Mouse (Mus musculus) gastrocnemius, adult 2 months (tissue): ENCODE data around the gene Slc25a13. TPM values are rescaled to one million over a fixed set of nuclear protein-coding genes. Genes with fewer than 3 reads are reported as not detected.
A peak's percentile ranks its signal among the peaks of the same experiment; 100 is the strongest.
"Not testable (repeated sequence)": the region's sequence is repeated elsewhere in the genome, so short reads cannot be mapped to it uniquely, and the experiment has no call there.

Experiments
- DNase-seq: peaks from one replicate; pipeline ENCODE4 v3.0.0; 2022
- H3K27ac ChIP-seq: fragments of 200-600 bp; 2 replicates; pipeline ENCODE4 v1.8.1; 2022; ENCODE audit warnings: mild to moderate bottlenecking
- H3K4me3 ChIP-seq: fragments of 200-600 bp; 2 replicates; pipeline ENCODE4 v1.8.1; 2022; ENCODE audit warnings: mild to moderate bottlenecking, moderate library complexity
- CTCF ChIP-seq: fragments of 200-600 bp; IDR thresholded peaks from 2 replicates; pipeline ENCODE4 v1.8.1; 2022; ENCODE audit warnings: antibody characterized with exemption, mild to moderate bottlenecking, moderate library complexity
- intact Hi-C: fragments of 180-260 bp; cut with DNase I; formaldehyde crosslinking; loops from one replicate; pipeline ENCODE4 v1.15.1; 2025
- total RNA-seq, 2 experiments: library from RNA; stranded (reverse); gene quantifications; 2 replicates each; pipeline ENCODE4 v1.2.3; 2021

Slc25a13 gene
- total RNA-seq, 2 experiments from 2014 or later = 0.31 to 1.1 TPM

DNA sequence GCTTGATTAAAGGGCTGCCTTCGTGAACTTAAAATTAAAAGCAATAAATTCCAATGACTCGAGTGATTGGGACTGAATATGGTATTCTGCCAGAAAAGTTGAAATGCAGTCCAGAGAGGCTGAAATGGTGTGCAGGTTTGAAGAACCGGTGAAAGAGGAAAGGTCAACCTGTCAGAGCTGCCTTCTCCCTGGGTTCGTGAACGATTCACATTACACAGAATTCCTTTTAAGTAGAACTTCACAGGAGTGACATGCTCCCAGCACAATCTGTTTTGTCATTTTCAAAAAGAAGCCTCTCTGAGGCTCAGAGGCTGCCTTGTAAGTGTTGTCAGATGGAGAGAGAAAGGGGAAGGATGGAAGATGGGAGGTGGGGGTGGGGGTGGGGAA, 860 bp downstream of the Slc25a13 start:
- Histone ChIP-seq H3K27ac (no peak overlapping the region), H3K4me3 (peak overlapping the region; percentile 90)
- TF ChIP-seq CTCF = no peak
- no peak for DNase-seq
- intact Hi-C loops = no loop called here

DNA sequence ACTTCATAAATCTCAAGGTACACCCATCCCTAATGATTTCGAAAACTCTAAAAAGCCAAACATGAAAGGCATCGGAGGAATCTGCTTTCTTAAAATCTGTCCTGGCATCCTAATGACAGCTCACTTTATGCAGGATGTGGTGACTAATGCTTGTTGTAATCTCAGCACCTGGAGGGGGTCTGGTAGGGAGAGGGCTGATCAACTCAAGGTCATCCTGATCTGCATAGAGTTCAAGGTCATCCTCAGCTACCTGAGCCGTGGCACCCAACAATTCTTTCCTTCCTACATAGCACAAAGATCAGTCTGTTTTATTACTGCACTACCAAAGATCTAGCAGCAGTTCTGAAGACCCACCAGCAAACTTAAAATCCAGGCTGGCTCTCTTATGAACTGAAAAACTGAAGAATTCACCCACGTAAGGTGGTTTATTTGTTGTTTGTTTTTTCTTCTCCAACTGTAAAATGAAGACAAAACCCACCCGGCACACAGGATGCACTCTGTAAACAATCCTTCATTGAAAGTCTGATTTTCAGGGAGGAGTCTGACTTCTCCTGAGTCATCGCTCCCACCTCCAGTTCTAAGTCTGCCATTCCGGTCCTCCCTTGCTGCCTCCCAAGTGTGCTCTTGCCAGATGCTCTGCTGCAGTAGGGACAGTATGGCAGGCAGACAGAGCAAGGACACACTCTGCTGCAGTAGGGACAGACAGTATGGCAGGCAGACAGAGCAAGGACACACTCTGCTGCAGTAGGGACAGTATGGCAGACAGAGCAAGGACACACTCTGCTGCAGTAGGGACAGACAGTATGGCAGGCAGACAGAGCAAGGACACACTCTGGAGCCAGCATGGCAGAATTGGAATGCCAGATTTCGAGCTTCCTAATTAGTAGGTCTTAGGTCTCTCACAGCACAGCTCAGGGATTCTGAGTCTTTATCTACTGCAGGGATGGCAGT, 4.3 kb downstream of the Slc25a13 start:
- no peak for TF ChIP-seq CTCF
- H3K27ac ChIP-seq = no peak overlapping the region
- no peak overlapping the region for H3K4me3 ChIP-seq
- no peak for DNase-seq
- intact Hi-C loops = no loop called here

DNA sequence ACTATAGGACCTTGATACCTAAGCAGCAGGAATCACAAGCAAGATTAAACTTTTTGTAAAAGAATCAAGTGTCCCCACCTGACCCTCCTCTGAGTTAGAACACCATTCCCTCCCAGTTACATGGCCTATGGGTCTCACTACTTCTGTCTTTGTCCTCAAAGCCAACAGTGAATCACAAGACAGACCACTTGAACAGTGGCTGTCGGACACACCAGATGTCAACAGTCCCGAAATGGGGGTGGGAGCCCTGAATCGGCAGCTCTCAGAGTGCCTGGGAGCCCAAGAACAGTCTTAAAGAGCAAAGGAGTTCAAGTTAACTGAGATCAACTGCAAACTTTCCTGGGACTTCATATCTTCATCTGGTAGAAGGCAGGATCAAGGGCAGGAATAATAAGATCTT, 5.0 kb downstream of the Slc25a13 start:
- Histone ChIP-seq H3K27ac (no peak overlapping the region), H3K4me3 (no peak overlapping the region)
- intact Hi-C loops = no loop called here
- TF ChIP-seq CTCF = no peak
- DNase-seq = no peak

DNA sequence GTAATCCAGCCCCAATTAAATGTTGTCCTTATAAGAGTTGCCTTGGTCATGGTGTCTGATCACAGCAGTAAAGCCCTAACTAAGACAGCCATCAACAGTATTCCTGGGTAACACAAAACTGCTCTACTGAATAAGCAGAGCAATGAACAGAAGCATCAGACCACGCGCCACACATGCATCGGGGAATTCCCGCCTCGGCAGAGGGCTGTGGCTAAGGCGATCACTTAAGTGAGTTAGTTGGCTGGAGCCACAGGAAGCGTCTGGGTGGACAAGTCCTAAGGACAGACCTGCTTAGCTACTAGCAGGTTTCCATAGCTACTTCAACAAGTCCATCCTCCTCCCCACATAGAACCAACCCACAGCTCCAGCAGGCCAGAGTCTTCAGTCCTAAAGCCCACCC, 6.3 kb downstream of the Slc25a13 start:
- DNase-seq = no peak
- Histone ChIP-seq H3K27ac (no peak overlapping the region), H3K4me3 (no peak overlapping the region)
- intact Hi-C loops = no loop called here
- TF ChIP-seq CTCF = no peak

DNA sequence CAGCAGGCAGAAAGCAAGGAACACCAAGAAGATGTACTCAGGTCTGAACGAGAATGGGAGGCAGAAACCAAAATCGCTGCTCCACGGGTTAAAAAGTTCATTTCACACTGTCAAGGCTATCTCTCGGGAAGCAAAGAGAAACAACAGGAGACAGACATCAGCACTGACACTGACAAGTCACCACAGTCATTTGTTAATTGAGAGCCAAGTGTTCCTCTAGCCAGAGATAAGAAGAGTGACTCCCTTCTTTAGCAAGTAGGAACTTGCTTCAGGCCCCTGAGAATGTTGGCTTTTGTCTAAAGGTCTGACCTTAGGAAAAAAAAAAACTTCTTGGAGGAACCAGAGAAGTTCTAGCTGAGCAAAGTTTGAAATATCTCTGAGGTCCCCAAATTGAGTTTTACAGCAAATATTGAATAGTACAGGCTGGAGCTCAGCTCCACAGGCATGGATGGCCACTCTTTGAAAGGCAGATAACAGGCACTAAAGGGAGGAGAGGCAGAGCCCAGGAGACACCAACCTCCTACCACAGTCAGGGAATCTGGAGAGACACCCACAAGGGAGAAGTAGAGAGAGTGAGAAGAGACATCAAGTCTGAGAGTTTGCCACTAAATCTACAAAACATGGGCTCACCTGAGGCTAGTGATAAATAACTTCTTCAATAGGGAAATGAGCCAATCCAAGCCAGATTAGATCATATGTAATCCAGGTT, 8.5 kb downstream of the Slc25a13 start:
- Histone ChIP-seq H3K4me3 (no peak overlapping the region), H3K27ac (no peak overlapping the region)
- no peak for DNase-seq
- intact Hi-C loops = no loop called here
- TF ChIP-seq CTCF = no peak

DNA sequence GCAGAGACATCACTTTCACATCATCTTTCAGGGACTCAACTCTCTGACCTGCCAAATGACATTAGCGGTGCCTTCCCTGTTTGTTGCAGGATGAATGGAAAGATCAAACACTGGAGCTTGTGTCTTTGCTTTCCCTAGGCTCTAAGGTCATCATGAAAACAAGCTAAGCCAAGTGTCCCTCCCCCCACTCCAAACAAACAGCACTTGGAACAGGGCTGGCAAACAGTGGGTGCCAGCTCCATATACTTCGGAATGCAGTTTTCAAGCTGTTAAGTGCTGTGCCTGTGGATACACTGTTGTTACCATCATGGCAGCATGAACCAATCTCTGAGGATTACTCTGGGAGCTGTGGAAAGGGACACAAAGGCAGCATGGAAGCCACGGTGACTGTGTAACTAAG, 9.1 kb downstream of the Slc25a13 start:
- Histone ChIP-seq H3K4me3 (no peak overlapping the region), H3K27ac (no peak overlapping the region)
- intact Hi-C loops = no loop called here
- no peak for TF ChIP-seq CTCF
- DNase-seq = no peak

DNA sequence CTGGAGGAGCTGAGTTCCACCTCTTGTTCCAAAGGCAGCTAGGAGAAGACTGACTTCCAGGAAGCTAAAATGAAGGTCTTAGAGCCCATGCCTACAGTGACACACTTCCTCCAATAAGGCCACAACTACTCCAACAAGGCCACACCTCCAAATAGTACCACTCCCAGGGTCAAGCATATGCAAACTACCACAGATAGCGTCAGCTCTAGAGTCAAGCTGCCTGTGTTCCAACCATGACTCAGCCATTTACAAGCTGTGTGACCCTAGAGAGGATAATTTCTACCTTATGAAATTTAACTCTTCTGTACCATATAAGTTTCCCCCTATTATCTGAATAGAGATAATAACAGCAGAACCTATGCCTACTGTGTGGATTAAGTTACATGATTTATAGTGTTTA, 9.6 kb downstream of the Slc25a13 start:
- intact Hi-C loops = no loop called here
- H3K27ac ChIP-seq = no peak overlapping the region

DNA sequence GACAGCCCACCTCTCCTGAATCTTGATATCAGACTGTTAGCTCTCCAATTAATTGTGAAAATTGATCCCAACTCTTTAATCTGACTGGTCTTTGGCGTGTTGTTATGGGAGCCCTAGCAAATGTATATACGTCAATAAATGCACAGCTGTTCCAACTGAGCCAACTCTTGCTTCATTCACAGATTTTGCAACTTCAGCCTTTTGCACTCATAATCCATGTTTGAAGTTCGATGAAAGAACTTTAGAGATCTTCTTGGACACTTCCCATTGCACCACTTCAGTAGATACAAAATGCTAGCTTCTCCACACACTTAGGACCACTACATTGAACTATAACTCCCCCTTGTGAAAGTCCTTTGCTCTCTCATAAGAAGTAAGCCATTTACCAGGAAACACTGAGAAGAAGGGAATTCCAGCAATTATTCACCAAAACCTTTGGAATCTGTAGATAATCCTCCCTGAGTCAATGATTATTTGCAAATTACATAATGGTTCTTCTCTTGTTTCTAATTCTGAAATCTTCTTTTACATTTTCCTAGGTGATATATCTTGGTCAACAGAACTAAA, 11.3 kb downstream of the Slc25a13 start:
- no peak overlapping the region for H3K27ac ChIP-seq
- no peak for DNase-seq
- intact Hi-C loops = no loop called here
- no peak for TF ChIP-seq CTCF
- H3K4me3 ChIP-seq = no peak overlapping the region

More for the DNA sequence above, 9.6 kb downstream of the Slc25a13 start:
- no peak for DNase-seq
- no peak for TF ChIP-seq CTCF
- no peak overlapping the region for H3K4me3 ChIP-seq

DNA sequence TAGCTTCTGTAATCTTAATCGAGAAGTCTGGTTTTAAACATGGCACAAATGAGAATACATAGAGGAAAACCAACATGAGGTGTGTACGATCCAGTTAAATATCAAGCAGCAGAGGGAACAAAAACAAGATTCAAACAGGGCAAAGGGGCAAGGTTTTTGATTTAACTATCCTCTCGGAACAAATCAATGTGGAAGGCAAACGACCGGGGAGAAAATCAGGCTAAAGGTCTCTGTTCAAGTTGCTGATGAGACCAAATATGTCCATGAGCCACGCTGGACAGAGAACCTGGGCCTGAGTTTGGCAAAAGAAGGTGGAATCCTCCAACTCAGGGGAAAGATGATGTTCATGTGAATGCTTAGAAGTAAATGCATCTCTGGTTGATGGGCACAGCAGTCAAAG, 14.5 kb downstream of the Slc25a13 start:
- TF ChIP-seq CTCF = no peak
- intact Hi-C loops = no loop called here
- no peak overlapping the region for H3K27ac ChIP-seq
- H3K4me3 ChIP-seq = no peak overlapping the region
- DNase-seq = no peak

DNA sequence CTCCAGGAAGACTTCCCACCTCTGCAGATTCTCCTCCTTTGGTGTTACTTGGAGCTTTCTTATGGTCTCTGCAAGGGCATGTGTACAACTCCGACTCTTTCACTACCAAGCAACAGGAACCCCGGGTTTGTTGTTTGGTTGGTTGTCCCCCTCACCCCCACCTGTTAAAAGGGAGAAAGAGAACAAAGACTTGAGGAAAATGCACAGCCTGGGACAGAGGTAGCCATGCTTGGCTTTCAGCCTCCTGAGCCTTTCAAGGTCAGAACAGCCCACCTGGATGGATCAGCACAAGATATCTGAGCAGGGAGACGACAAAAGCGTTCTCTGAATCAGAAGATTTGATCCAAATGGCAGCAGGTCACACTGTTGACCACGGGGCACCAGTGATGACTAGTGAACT, 15.0 kb downstream of the Slc25a13 start:
- Histone ChIP-seq H3K27ac (no peak overlapping the region), H3K4me3 (no peak overlapping the region)
- no peak for TF ChIP-seq CTCF
- intact Hi-C loops = no loop called here
- DNase-seq = no peak

DNA sequence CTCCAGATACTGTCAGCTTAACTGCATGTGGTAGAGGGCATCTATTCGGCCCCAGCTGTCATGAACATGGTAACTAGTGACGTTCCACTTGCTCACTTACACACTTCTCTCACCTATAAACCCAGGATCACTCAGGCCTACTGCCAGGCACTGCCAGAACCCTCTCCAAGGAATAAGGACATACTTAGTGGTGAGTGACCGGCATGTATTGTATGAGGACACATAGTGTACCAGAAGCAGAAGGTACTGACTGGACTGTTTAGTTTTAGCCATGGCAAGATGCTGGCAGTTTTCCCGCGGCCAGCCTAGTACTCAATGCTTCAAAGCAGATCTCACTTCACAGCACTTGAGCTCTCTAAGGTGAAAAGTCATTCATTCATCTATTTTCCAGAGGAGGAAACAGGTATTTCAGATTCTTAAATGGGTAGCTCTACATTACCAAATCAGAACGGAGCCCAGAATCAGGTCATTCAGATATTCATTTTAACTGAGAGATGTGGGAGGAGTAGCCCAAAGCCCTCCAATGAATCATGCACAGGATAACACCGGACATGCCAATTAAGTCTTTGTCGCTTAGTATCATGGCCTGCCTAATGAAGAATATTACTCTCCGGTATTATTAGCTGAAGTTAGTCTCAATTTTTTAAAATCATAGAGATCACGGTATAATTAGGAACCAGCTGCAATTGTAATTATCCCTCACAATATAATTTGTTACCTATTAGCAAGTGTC, 17.7 kb downstream of the Slc25a13 start:
- intact Hi-C loops = no loop called here
- H3K4me3 ChIP-seq = no peak overlapping the region
- TF ChIP-seq CTCF = no peak
- no peak overlapping the region for H3K27ac ChIP-seq
- no peak for DNase-seq

DNA sequence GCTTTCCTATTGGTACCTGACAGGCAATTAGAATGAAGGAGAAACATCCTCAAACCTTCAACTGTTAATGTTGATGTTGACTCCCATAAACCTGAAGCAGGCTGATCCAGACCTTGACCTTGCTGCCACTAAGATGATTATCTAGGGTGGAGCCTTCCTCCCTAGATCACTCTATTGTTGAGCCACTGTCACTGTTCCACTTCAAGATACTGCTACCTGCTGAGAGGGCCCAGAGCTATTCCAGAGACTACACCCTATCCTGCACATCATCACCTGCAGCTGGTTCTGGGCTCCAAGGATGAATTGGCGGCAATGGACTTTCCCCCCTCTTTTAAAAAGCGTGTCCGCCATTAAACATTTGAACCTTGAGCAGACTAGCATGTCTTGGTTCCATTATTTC, 18.9 kb downstream of the Slc25a13 start:
- H3K4me3 ChIP-seq, DNase-seq, intact Hi-C loops, H3K27ac ChIP-seq: not testable (repeated sequence)

DNA sequence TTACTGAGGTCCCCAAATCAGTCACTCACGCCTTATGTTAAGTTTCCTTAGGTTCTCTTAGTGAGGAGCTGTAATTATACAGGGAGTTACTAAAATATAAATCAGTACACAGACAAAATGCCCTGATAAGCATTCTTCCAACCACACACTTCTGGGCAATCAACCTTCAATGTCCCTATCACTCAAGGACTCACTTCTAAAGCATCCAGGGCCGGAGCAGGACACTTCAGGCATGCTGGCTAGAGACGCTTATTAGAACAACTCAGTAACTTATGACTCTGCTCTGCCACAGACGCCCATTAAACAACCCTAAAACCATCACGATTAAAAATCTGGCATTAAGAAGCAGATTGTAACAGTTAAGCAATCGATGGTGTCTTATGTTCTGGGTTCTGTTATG, 19.6 kb downstream of the Slc25a13 start:
- no peak overlapping the region for H3K4me3 ChIP-seq
- DNase-seq = no peak
- H3K27ac ChIP-seq = no peak overlapping the region
- no peak for TF ChIP-seq CTCF
- intact Hi-C loops = no loop called here
